Mouse (Mus musculus) urinary bladder, postnatal 4 days (tissue): Measurements from ENCODE around the gene Commd3.

Experiments used
- DNase-seq, 2 experiments: peaks; one replicate each; pipeline ENCODE4 v3.0.0; 2021 to 2022; ENCODE audit warnings: low spot score in 2 of 2

Gene Commd3

DNA sequence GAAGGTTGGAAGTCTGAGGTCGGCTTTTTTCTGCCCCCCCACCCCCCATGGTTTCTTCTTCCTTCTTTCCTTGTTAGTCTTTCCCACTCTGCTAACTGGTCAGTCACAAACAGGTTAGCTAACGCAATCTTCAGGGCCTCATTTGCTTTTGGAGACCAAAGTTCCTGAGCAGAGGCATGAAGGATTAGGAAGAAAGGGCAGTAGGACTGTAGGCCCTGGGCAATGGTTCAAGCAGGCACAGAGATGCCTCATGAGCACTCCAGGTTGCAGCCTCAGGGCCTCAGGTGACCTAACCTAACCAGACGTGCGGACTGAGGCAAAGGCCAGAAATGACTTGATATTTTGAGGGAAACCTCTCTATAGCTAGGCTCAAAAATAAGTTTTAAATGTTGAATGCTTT is 46.3 kb downstream of the Commd3 start:
- no peak for DNase-seq

DNA sequence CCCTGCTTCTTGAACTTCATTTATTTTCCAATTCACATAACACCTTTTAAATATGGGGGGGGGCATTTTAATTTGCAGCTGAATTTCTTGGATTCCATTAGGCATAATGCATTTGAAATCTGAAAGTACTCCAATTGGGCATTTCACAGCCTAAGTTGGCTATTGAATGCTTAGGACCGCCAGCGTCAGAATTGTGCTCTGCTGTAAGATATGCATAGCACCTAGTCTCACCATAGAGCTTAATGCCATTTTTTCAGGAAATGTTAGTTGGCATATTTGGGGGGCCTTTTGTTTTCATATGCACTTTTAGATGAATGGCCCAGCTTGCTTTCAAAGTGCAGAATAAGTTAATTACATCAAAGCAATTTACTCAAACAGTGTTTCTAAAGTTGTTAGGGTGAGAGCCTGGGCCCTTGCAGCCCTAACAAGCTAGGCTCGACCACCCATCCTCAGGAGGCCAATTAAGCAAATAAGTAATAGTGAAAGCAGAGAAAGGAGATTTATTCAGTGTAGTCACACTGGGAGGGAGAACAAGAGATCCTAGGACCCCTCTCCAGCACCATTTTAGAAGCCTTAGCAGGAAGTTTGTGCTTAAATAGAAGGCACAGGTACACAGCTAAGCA is 50.1 kb downstream of the Commd3 start:
- no peak for DNase-seq

DNA sequence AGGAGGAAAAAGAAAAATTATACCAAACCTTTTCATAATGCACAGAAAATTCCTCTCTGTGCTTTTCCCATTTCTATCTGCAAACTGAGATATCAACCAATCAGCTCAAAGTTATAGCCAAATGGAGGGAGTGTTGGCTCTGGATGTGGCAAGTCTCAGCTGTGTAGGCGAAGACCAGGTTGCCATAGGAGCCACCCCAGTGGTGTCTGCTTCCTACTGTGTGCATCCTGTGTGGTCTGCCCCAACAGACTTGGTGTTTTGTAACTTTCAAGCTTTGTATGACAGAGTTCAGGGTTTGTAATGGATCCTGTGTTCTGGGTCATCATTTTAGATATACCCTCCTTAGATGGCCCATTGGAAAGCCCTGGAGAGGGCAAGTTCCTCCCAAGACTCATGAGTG is 52.3 kb downstream of the Commd3 start:
- DNase-seq: no peak
